Mouse (Mus musculus): ENCODE measurements around the gene Shroom2. TPM values are rescaled to one million over a fixed set of nuclear protein-coding genes. Genes with fewer than 3 reads are reported as not detected.

The Shroom2 gene
- total RNA-seq, 2 experiments from 2014 or later = 8.7 to 10.7 TPM

GRCm38 (mm10) chrX:152705397-152705796 is 63.9 kb downstream of the Shroom2 start:
- DNase-seq = peak; percentile 59 to 64
- intact Hi-C loops (cut with DNase I) = loop anchor here (1.0 to 5.0 kb wide), 2 partner anchors 62 to 114 kb away; partner anchors contain the start of gene Shroom2

- DNase-seq = no peak
- intact Hi-C loops (cut with DNase I) = no loop called here
Observed at GRCm38 (mm10) chrX:152703624-152704023, 65.6 kb downstream of the Shroom2 start.

GRCm38 (mm10) chrX:152701679-152702078 is 67.6 kb downstream of the Shroom2 start:
- intact Hi-C loops (cut with DNase I) = no loop called here
- no peak for DNase-seq

- intact Hi-C loops (cut with DNase I) = no loop called here
- DNase-seq = peak in 1 of 2 experiments; percentile 5
Observed at GRCm38 (mm10) chrX:152690788-152691291, 78.4 kb downstream of the Shroom2 start.

GRCm38 (mm10) chrX:152679190-152679814 is 90.0 kb downstream of the Shroom2 start:
- intact Hi-C loops (cut with DNase I) = loop anchor here (5.0 kb wide), 1 partner anchor 57 kb away; no protein-coding TSS in a partner anchor
- no peak for DNase-seq

GRCm38 (mm10) chrX:152676357-152676756 is 92.9 kb downstream of the Shroom2 start:
- intact Hi-C loops (cut with DNase I) = loop anchor here (5.0 kb wide), 1 partner anchor 54 kb away; no protein-coding TSS in a partner anchor

GRCm38 (mm10) chrX:152673431-152673830 is 95.8 kb downstream of the Shroom2 start:
- intact Hi-C loops (cut with DNase I) = no loop called here
- no peak for DNase-seq

More at GRCm38 (mm10) chrX:152676357-152676756, 92.9 kb downstream of the Shroom2 start:
- DNase-seq = peak in 1 of 2 experiments; percentile 23

GRCm38 (mm10) chrX:152657363-152658036 is 111.8 kb downstream of the Shroom2 start:
- no peak for DNase-seq
- intact Hi-C loops (cut with DNase I) = no loop called here

- DNase-seq = no peak
- intact Hi-C loops (cut with DNase I) = no loop called here
Observed at GRCm38 (mm10) chrX:152656609-152656939, 112.7 kb downstream of the Shroom2 start.

- DNase-seq = no peak
- intact Hi-C loops (cut with DNase I) = no loop called here
Observed at GRCm38 (mm10) chrX:152655796-152656608, 113.3 kb downstream of the Shroom2 start.

GRCm38 (mm10) chrX:152652676-152653075 is 116.6 kb downstream of the Shroom2 start:
- intact Hi-C loops (cut with DNase I) = no loop called here
- DNase-seq = no peak

- intact Hi-C loops (cut with DNase I) = no loop called here
- no peak for DNase-seq
Observed at GRCm38 (mm10) chrX:152644827-152645226, 124.4 kb downstream of the Shroom2 start.

GRCm38 (mm10) chrX:152643679-152644638 is 125.3 kb downstream of the Shroom2 start:
- intact Hi-C loops (cut with DNase I) = no loop called here
- DNase-seq = no peak

- DNase-seq = no peak
- intact Hi-C loops (cut with DNase I) = no loop called here
Observed at GRCm38 (mm10) chrX:152643201-152643600, 126.1 kb downstream of the Shroom2 start.

GRCm38 (mm10) chrX:152642627-152643026 is 126.6 kb downstream of the Shroom2 start:
- DNase-seq = no peak
- intact Hi-C loops (cut with DNase I) = no loop called here

GRCm38 (mm10) chrX:152635397-152635796 is 133.9 kb downstream of the Shroom2 start:
- intact Hi-C loops (cut with DNase I) = no loop called here
- no peak for DNase-seq

- intact Hi-C loops (cut with DNase I) = loop anchor here (5.0 kb wide), 1 partner anchor 56 kb away; no protein-coding TSS in a partner anchor
- DNase-seq = no peak
Observed at GRCm38 (mm10) chrX:152621407-152621806, 147.9 kb downstream of the Shroom2 start.

- no peak for DNase-seq
- intact Hi-C loops (cut with DNase I) = loop anchor here (5.0 kb wide), 1 partner anchor 56 kb away; no protein-coding TSS in a partner anchor
Observed at GRCm38 (mm10) chrX:152620917-152621316, 148.3 kb downstream of the Shroom2 start.

- intact Hi-C loops (cut with DNase I) = loop anchor here (2.0 kb wide), 1 partner anchor 200 kb away; no protein-coding TSS in a partner anchor
- DNase-seq = peak; percentile 35 to 42
Observed at GRCm38 (mm10) chrX:152618464-152618863, 150.8 kb downstream of the Shroom2 start.

GRCm38 (mm10) chrX:152563034-152563433 is 206.2 kb downstream of the Shroom2 start, which contains the start of gene Cldn34a:
Gene Cldn34a (plus strand): TSS chrX:152563334.
- no peak for DNase-seq
- intact Hi-C loops (cut with DNase I) = no loop called here

Measured in heart, postnatal 10 days (tissue).